Mouse (Mus musculus) thymus, adult 2 months (tissue): ENCODE measurements around the gene Nedd8. TPM values are rescaled to one million over a fixed set of nuclear protein-coding genes. Genes with fewer than 3 reads are reported as not detected.

ENCODE experiments used
- DNase-seq: peaks from one replicate; pipeline ENCODE4 v3.0.0; 2021
- H3K27ac ChIP-seq: fragments of 200-500 bp; 2 replicates; pipeline ENCODE4 v1.5.1; 2012; ENCODE audit warnings: low read length, control low read depth; ENCODE audit not compliant: control insufficient read depth, insufficient read depth
- H3K27me3 ChIP-seq: fragments of 200-500 bp; 2 replicates; pipeline ENCODE4 v1.6.1; 2012; ENCODE audit warnings: mild to moderate bottlenecking, low read length, moderate library complexity, mixed read lengths; ENCODE audit not compliant: control insufficient read depth, insufficient read depth
- H3K36me3 ChIP-seq: fragments of 200-500 bp; 2 replicates; pipeline ENCODE4 v1.6.1; 2012; ENCODE audit warnings: mild to moderate bottlenecking, low read length, moderate library complexity; ENCODE audit not compliant: control insufficient read depth, insufficient read depth
- H3K4me1 ChIP-seq: fragments of 200-500 bp; replicated peaks from 2 replicates; pipeline ENCODE4 v1.6.1; 2012; ENCODE audit warnings: low read length; ENCODE audit not compliant: control insufficient read depth, insufficient read depth
- H3K4me3 ChIP-seq: fragments of 200-500 bp; 2 replicates; pipeline ENCODE4 v1.5.1; 2012; ENCODE audit warnings: mild to moderate bottlenecking, low read length, control low read depth, moderate library complexity; ENCODE audit not compliant: control insufficient read depth, insufficient read depth
- CTCF ChIP-seq: fragments of 200-500 bp; IDR thresholded peaks from 2 replicates; pipeline ENCODE4 v1.5.1; 2012; ENCODE audit warnings: mild to moderate bottlenecking, control low read depth, low read length, moderate library complexity, borderline replicate concordance; ENCODE audit not compliant: control insufficient read depth, poor library complexity, insufficient read depth; ENCODE audit errors: extremely low read depth
- POLR2A ChIP-seq: fragments of 200-500 bp; IDR thresholded peaks from 2 replicates; pipeline ENCODE4 v1.6.1; 2012; ENCODE audit warnings: mild to moderate bottlenecking, low read length, control low read depth, moderate library complexity; ENCODE audit not compliant: control insufficient read depth, poor library complexity, insufficient read depth; ENCODE audit errors: extremely low read depth
- WGBS: fragments of 180-500 bp; shearing (Covaris S2); methylation state at CpG from one replicate; pipeline ENCODE4 v1.1.7; 2018; 5-methylcytosine and 5-hydroxymethylcytosine counted together
- polyA plus RNA-seq: library from polyadenylated mRNA; depleted of rRNA; stranded (reverse); fragments of >200 nt; gene quantifications from 2 replicates; pipeline ENCODE4 v1.2.3, GENCODE M21; 2012

Nedd8 gene
- polyA plus RNA-seq, 1 experiment = 416 TPM

- Histone ChIP-seq H3K36me3 (peaks cover 9% of the 10 kb centered on the region; the same call in 1 of the 2 replicates), H3K4me3 (no peak overlapping the region), H3K27me3 (no peaks in the 10 kb centered on the region), H3K27ac (no peak overlapping the region), H3K4me1 (peaks cover 9% of the 10 kb centered on the region)
- no peak for DNase-seq
- TF ChIP-seq POLR2A (no peak), CTCF (no peak)
- 97% methylated on average over 3 of the region's 3 CpGs for WGBS
Observed at GRCm38 (mm10) chr14:55656935-55657334, 15.0 kb downstream of the Nedd8 start.

DNA sequence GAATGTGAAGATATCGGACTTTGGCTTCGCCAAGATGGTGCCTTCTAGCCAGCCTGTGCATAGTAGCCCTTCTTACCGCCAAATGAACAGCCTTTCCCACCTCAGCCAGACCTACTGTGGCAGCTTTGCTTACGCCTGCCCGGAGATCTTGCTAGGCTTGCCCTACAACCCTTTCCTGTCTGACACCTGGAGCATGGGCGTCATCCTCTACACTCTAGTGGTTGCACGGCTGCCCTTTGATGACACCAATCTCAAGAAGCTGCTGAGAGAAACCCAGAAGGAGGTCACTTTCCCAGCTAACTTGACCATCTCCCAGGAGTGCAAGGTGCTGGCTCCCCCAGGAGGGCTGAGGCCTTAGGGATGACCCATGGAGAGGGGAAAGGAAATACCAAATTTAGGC, 20.4 kb downstream of the Nedd8 start:
- Histone ChIP-seq H3K27ac (no peak overlapping the region), H3K36me3 (no peaks in the 10 kb centered on the region), H3K4me3 (no peak overlapping the region), H3K27me3 (no peaks in the 10 kb centered on the region), H3K4me1 (peaks cover 11% of the 10 kb centered on the region)
- peak; percentile 37 for DNase-seq
- 65% methylated on average over 7 of the region's 7 CpGs for WGBS
- TF ChIP-seq POLR2A = no peak
- TF ChIP-seq CTCF = no peak

- no peaks in the 10 kb centered on the region for H3K36me3 ChIP-seq
- peaks cover 15% of the 10 kb centered on the region for H3K4me1 ChIP-seq
- no peak within 1 kb of the TSS for H3K27ac ChIP-seq
- 98% methylated on average over 2 of the region's 2 CpGs for WGBS
- no peaks in the 10 kb centered on the region for H3K27me3 ChIP-seq
- H3K4me3 ChIP-seq = no peak within 1 kb of the TSS
- no peak for TF ChIP-seq POLR2A
- no peak for TF ChIP-seq CTCF
- no peak for DNase-seq
Observed at GRCm38 (mm10) chr14:55649884-55650283, 22.0 kb downstream of the Nedd8 start, which contains the start of gene Tssk4. Gene Tssk4, plus strand, starts transcription at chr14:55650184.

DNA sequence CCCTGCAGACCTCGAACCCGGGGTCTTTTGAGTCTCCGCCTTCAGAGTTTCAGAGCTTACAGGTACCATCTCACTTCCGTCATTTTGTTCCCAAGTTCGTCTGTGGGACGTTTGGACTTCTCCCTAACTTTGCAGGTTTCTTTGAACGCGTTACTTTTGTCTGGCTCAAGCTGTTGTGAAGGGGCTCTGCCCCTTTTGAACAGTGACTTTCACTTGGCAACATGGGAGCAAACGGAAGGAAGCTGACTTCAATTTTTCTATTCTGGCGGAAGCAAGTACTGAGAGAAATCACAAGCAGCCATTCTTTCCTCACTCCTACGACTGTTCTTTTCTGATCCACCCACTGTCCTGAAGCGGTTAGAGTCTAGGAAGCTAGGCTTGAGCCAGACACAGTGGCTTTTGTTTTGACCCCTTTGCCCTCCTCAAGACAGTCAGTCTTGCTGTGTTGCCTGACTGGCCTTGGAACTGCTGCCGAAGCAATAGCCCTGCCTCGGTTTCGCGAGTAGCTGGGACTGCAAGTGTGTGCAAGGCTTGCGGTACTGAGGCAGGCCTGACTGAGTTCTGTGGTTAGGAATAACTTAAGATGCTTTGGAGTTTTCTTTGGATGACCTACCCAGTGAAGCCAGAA, 27.5 kb downstream of the Nedd8 start:
- peak overlapping the region; percentile 65 for H3K4me3 ChIP-seq
- peak overlapping the region; percentile 31 for H3K27ac ChIP-seq
- H3K4me1 ChIP-seq = peaks cover 15% of the 10 kb centered on the region
- peak; percentile 35 for DNase-seq
- 5% methylated on average over 17 of the region's 17 CpGs for WGBS
- H3K27me3 ChIP-seq = no peaks in the 10 kb centered on the region
- TF ChIP-seq POLR2A = no peak
- no peak for TF ChIP-seq CTCF
- H3K36me3 ChIP-seq = no peaks in the 10 kb centered on the region; the same call in 1 of the 2 replicates

DNA sequence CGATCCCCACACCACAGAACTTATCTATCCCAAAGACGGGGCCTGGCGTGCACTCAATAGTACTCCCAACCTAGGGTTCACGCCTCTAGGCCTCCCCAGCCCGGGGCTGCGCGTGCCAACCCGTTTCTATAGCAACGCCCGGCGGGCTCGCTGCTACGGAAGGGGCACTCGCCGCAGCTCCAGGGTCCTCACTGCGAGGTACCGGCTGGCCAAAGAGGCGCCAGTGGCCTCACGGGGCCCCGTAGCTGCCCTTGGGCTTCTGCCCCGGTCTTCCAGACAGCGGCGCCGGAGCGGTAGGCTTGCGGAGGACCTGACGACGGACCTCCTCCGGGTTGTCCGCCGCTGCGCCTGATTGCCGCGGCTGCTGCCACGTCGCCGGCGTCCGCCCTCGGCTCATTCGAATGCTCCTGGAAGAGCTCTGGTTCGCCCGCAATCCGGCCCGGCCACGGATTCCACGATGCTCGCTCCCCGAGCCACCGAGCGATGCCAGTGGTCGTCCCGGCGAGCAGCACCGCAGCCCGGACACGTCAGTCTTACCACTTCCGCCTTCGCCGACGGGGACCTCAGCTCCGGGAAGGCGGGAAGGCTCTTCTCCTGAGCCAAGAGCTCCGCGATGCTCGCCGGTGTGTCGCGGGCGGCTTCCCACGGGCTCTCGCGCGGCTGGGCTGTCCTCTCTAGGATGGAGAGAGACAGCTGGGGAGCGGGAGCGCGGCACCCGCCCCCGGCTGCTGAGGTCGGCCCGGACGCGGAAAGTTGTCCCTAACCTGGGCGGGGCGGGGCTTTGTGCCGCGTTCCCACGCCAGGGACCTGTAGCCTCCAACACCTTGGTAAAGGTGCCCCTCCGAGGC, 28.6 kb downstream of the Nedd8 start, which contains the start of gene Tm9sf1:
Gene Tm9sf1 (minus strand): TSS at position 747 of the 848 bp plus-strand sequence.
- Histone ChIP-seq H3K36me3 (no peaks in the 10 kb centered on the region; the same call in 1 of the 2 replicates), H3K4me3 (peak within 1 kb of the TSS; percentile 65), H3K4me1 (peaks cover 15% of the 10 kb centered on the region), H3K27me3 (no peaks in the 10 kb centered on the region), H3K27ac (peak within 1 kb of the TSS; percentile 31)
- peak; percentile 83 for DNase-seq
- TF ChIP-seq POLR2A = peak; percentile 56; the same call in 1 of the 2 replicates
- TF ChIP-seq CTCF = peak; percentile 51; the same call in 1 of the 2 replicates
- WGBS = under 1% methylated on average over 89 of the region's 89 CpGs

GRCm38 (mm10) chr14:55642679-55643059, 29.3 kb downstream of the Nedd8 start:
- Histone ChIP-seq H3K4me1 (peaks cover 15% of the 10 kb centered on the region), H3K36me3 (no peaks in the 10 kb centered on the region; the same call in 1 of the 2 replicates), H3K27ac (no peak overlapping the region), H3K4me3 (peak overlapping the region; percentile 65), H3K27me3 (no peaks in the 10 kb centered on the region)
- DNase-seq = no peak
- 24% methylated on average over 8 of the region's 8 CpGs for WGBS
- no peak for TF ChIP-seq POLR2A
- no peak for TF ChIP-seq CTCF
